Comparison of ENCODE assay signal across 13 mouse cellular contexts in the genomic region with DNA sequence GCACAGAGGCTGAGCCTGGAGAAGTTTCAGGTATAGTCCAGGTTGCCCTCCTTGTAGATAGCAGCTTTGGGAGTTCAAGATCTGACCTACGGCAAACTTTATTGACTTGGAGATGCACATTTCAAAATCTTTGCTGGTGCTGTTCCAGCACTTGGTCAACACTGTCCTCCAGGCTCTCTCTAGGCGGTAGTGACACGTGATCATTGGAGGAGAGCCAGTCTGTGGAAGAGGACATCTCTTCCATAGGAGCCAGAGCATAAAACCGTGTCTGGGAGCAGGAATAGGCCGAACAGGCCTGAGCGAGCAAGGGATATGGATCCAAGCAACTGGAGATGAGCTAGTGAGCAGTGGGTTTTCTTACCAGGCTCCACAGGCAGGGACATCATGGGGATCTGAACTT.
DNase-seq lines count a peak whose midpoint lies in the region; ATAC-seq and TF ChIP-seq lines count a peak whose summit lies in the region.
"Had no signal": no experiment of that assay in that cellular context is flagged by ENCODE, and none has a peak within 500 bp of the region (broad histone marks: within the 10 kb centered on the region; RNA-seq: fewer than 3 reads in every experiment).

No protein-coding gene starts in this region.

- no peak overlapping the region for H3K9ac ChIP-seq in heart, postnatal 0 days (replicated peaks; ENCODE audit: low read depth, low read length)
- H3K9ac ChIP-seq: midbrain, embryonic 12.5 days; neural tube, embryonic 12.5 days had no signal

- ATAC-seq in heart, postnatal 0 days (ENCODE audit: insufficient read depth, low read depth), result 0 out of 2 replicates have a peak, but pooled peaks have one; percentile 40
- ATAC-seq: Patski had no signal

- TF ChIP-seq EP300 in heart, postnatal 0 days (IDR thresholded peaks at IDR 0.05; ENCODE audit: low read depth), result no peak

- H3K27ac ChIP-seq in heart, postnatal 0 days (ENCODE audit: low read depth), result no peak overlapping the region
- H3K27ac ChIP-seq: midbrain, embryonic 12.5 days; neural tube, embryonic 12.5 days had no signal

- no peaks in the 10 kb centered on the region for H3K9me3 ChIP-seq in heart, postnatal 0 days (replicated peaks; ENCODE audit: control insufficient read depth, low read length)
- H3K9me3 ChIP-seq: midbrain, embryonic 12.5 days; neural tube, embryonic 12.5 days had no signal

- H3K4me1 ChIP-seq in heart, postnatal 0 days (ENCODE audit: control insufficient read depth, insufficient read depth), result peaks cover 56% of the 10 kb centered on the region

- H3K36me3 ChIP-seq in heart, postnatal 0 days (replicated peaks; ENCODE audit: control insufficient read depth, insufficient read depth, low read length), result no peaks in the 10 kb centered on the region
- H3K36me3 ChIP-seq: midbrain, embryonic 12.5 days; neural tube, embryonic 12.5 days had no signal

- WGBS in heart, postnatal 0 days, result 24% methylated on average over 6 of the region's 6 CpGs

- no peak overlapping the region for H3K4me3 ChIP-seq in heart, postnatal 0 days (ENCODE audit: low read depth, low read length)
- H3K4me3 ChIP-seq: midbrain, embryonic 12.5 days; neural tube, embryonic 12.5 days had no signal

- no peak overlapping the region for H3K4me2 ChIP-seq in heart, postnatal 0 days (ENCODE audit: low read depth, low read length)
- H3K4me2 ChIP-seq: midbrain, embryonic 12.5 days; neural tube, embryonic 12.5 days had no signal

- TF ChIP-seq CTCF in heart, postnatal 0 days (IDR thresholded peaks at IDR 0.05; ENCODE audit: low read depth), result no peak

- peak; percentile 53 for DNase-seq in heart, postnatal 0 days (ENCODE audit: low spot score)
- DNase-seq in heart, adult 8-10 months (ENCODE audit: low spot score), result no peak
- DNase-seq in adipocyte (ENCODE audit: low spot score), result peak; percentile 93
- DNase-seq in adrenal gland, postnatal 36 days, result peak; percentile 59 to 70
- peak; percentile 72 to 83 for DNase-seq in kidney, postnatal 25 days
- DNase-seq in yolk sac, embryonic 10.5 days (ENCODE audit: low spot score), result no peak
- DNase-seq in embryo, embryonic 11 days, result no peak
- no peak for DNase-seq in spleen, postnatal 4 days (ENCODE audit: low spot score in 2 of 2)
- DNase-seq: cerebellum, adult 8-10 months; spleen, adult 18-20 months had no signal

- H3K27me3 ChIP-seq in heart, postnatal 0 days (ENCODE audit: control insufficient read depth, insufficient read depth, low read length), result no peaks in the 10 kb centered on the region
- H3K27me3 ChIP-seq: midbrain, embryonic 12.5 days; neural tube, embryonic 12.5 days; Patski had no signal

Comparison
In these comparisons a context has a peak if more than half of its experiments do, and no peak if none do; other contexts are left out.
1. DNase-seq: peak in heart, postnatal 0 days (single experiment), adipocyte (single experiment), adrenal gland, postnatal 36 days (2 of 2) and kidney, postnatal 25 days (2 of 2); none in heart, adult 8-10 months (single experiment), yolk sac, embryonic 10.5 days (single experiment), embryo, embryonic 11 days (single experiment) and spleen, postnatal 4 days (0 of 2).